Mouse (Mus musculus): Measurements from ENCODE around the gene Bglap3. TPM values are rescaled to one million over a fixed set of nuclear protein-coding genes. Genes with fewer than 3 reads are reported as not detected.
"Not testable (repeated sequence)": the region's sequence is repeated elsewhere in the genome, so short reads cannot be mapped to it uniquely, and the experiment has no call there.

The Bglap3 gene
- total RNA-seq, 2 experiments from 2014 or later = 0.63 TPM; not detected in 1

GRCm38 (mm10) chr3:88376644-88377043 lies 4.1 kb upstream of the Bglap3 start:
- DNase-seq = not testable (repeated sequence)

GRCm38 (mm10) chr3:88375750-88376626 lies 3.4 kb upstream of the Bglap3 start:
- not testable (repeated sequence) for DNase-seq

- DNase-seq = not testable (repeated sequence)
These were observed 4.0 kb downstream of the Bglap3 start for GRCm38 (mm10) chr3:88368511-88368910.

GRCm38 (mm10) chr3:88367517-88367916 lies 5.0 kb downstream of the Bglap3 start:
- DNase-seq = not testable (repeated sequence)

- peak; percentile 53 to 63 for DNase-seq
These were observed 5.6 kb downstream of the Bglap3 start for GRCm38 (mm10) chr3:88366830-88367428.

- no peak for DNase-seq
These were observed 6.7 kb downstream of the Bglap3 start for GRCm38 (mm10) chr3:88365705-88366361.

- DNase-seq = peak; percentile 44 to 49
These were observed 8.2 kb downstream of the Bglap3 start, which contains the start of gene Paqr6 for GRCm38 (mm10) chr3:88364337-88364736. Gene Paqr6, plus strand, starts transcription at chr3:88364584.

GRCm38 (mm10) chr3:88363700-88364099 lies 8.8 kb downstream of the Bglap3 start:
- DNase-seq = peak; percentile 40 to 63

GRCm38 (mm10) chr3:88361612-88362313 lies 10.8 kb downstream of the Bglap3 start:
- DNase-seq = peak in 1 of 2 experiments; percentile 41

GRCm38 (mm10) chr3:88361096-88361495 lies 11.4 kb downstream of the Bglap3 start:
- DNase-seq = no peak

- no peak for DNase-seq
These were observed 12.6 kb downstream of the Bglap3 start for GRCm38 (mm10) chr3:88359989-88360388.

- no peak for DNase-seq
These were observed 13.0 kb downstream of the Bglap3 start for GRCm38 (mm10) chr3:88359584-88359983.

- DNase-seq = no peak
These were observed 18.0 kb downstream of the Bglap3 start for GRCm38 (mm10) chr3:88354396-88355165.

GRCm38 (mm10) chr3:88352907-88353306 lies 19.6 kb downstream of the Bglap3 start:
- no peak for DNase-seq

- DNase-seq = no peak
These were observed 21.8 kb downstream of the Bglap3 start for GRCm38 (mm10) chr3:88350732-88351131.

- no peak for DNase-seq
These were observed 33.5 kb downstream of the Bglap3 start for GRCm38 (mm10) chr3:88339006-88339405.

- no peak for DNase-seq
These were observed 34.2 kb downstream of the Bglap3 start for GRCm38 (mm10) chr3:88338316-88338715.

- no peak for DNase-seq
These were observed 35.0 kb downstream of the Bglap3 start for GRCm38 (mm10) chr3:88337367-88338020.

GRCm38 (mm10) chr3:88336058-88337013 lies 36.2 kb downstream of the Bglap3 start, which contains the start of the genes Tmem79 and Smg5:
Gene Tmem79, minus strand, starts transcription at chr3:88336148.
Gene Smg5, plus strand, starts transcription at chr3:88336260.
- peak; percentile 95 to 97 for DNase-seq
